Mouse (Mus musculus): ENCODE measurements around the gene Dgkh. TPM values are rescaled to one million over a fixed set of nuclear protein-coding genes. Genes with fewer than 3 reads are reported as not detected.
"Not testable (repeated sequence)": the region's sequence is repeated elsewhere in the genome, so short reads cannot be mapped to it uniquely, and the experiment has no call there.

Dgkh gene
- polyA plus RNA-seq, 1 experiment from 2014 or later: 0.94 TPM

DNA sequence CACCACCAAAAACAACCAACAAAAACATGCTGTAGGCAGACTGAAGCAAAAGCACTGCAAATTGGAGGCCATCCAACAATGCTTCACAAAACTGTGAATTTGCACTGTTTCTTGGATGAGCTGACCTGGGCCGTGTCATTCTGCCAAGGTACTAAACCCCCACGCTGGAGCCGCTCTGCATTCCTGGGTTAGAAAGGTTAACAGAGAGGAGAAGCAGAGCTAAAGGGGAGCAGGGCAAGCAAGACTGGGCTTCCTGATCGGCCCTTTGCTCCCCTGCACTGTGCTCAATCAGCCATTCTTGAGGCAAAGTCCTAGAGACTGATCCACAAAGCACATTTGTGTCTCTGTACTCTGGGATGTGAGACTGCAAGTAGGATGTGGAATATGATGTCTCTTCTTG, 170.5 kb downstream of the Dgkh start:
- no peak for ATAC-seq
- Histone ChIP-seq H3K4me3 (ENCODE audit: low read depth, low read length) (no peak overlapping the region), H3K9ac (ENCODE audit: low read depth, low read length) (no peak overlapping the region), H3K9me3 (ENCODE audit: control insufficient read depth) (no peaks in the 10 kb centered on the region), H3K36me3 (ENCODE audit: control insufficient read depth, insufficient read depth) (no peaks in the 10 kb centered on the region), H3K4me1 (replicated peaks; ENCODE audit: control insufficient read depth, insufficient read depth, low read length) (no peaks in the 10 kb centered on the region), H3K27me3 (replicated peaks; ENCODE audit: control insufficient read depth, insufficient read depth, low read length) (no peaks in the 10 kb centered on the region), H3K27ac (ENCODE audit: low read depth, low read length) (no peak overlapping the region), H3K4me2 (replicated peaks; ENCODE audit: low read depth) (no peak overlapping the region)
- TF ChIP-seq CTCF (IDR thresholded peaks at IDR 0.05; ENCODE audit: low read depth): no peak
- 73% methylated on average over 4 of the region's 4 CpGs for WGBS

DNA sequence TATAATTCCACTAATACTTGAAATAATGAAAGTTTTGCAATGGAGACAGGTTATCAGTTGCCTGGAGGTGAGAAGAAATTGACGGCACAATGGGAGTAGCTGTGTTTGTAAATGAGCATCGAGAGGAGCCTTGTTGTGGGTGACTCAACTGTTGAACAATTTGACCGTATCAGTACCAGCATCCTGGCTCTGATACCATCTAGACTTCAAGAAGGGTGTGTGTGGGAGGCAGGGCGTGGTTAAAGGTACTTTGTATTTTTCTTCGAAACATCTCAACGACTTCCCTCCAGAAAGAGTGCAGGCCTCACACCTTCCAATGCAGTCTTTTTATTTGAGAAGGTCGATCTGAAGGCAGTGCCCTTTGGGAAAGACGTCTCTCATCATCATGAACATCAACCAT, 173.5 kb downstream of the Dgkh start:
- no peak overlapping the region for H3K9ac ChIP-seq (ENCODE audit: low read depth, low read length)
- no peaks in the 10 kb centered on the region for H3K36me3 ChIP-seq (ENCODE audit: control insufficient read depth, insufficient read depth)
- TF ChIP-seq CTCF (IDR thresholded peaks at IDR 0.05; ENCODE audit: low read depth): no peak
- WGBS: 78% methylated on average over 8 of the region's 8 CpGs
- no peaks in the 10 kb centered on the region for H3K4me1 ChIP-seq (replicated peaks; ENCODE audit: control insufficient read depth, insufficient read depth, low read length)
- no peak overlapping the region for H3K4me3 ChIP-seq (ENCODE audit: low read depth, low read length)
- no peak overlapping the region for H3K27ac ChIP-seq (ENCODE audit: low read depth, low read length)
- H3K27me3 ChIP-seq (replicated peaks; ENCODE audit: control insufficient read depth, insufficient read depth, low read length): no peaks in the 10 kb centered on the region
- no peak overlapping the region for H3K4me2 ChIP-seq (replicated peaks; ENCODE audit: low read depth)
- H3K9me3 ChIP-seq (ENCODE audit: control insufficient read depth): no peaks in the 10 kb centered on the region
- ATAC-seq: no peak

GRCm38 (mm10) chr14:78554830-78555229, 177.7 kb downstream of the Dgkh start:
- not testable (repeated sequence) for H3K27ac ChIP-seq (ENCODE audit: low read depth, low read length); H3K4me2 ChIP-seq (replicated peaks; ENCODE audit: low read depth); H3K27me3 ChIP-seq (replicated peaks; ENCODE audit: control insufficient read depth, insufficient read depth, low read length); H3K36me3 ChIP-seq (ENCODE audit: control insufficient read depth, insufficient read depth); H3K9ac ChIP-seq (ENCODE audit: low read depth, low read length); H3K9me3 ChIP-seq (ENCODE audit: control insufficient read depth); H3K4me1 ChIP-seq (replicated peaks; ENCODE audit: control insufficient read depth, insufficient read depth, low read length); H3K4me3 ChIP-seq (ENCODE audit: low read depth, low read length); ATAC-seq
- 90% methylated on average over 3 of the region's 3 CpGs for WGBS

- Histone ChIP-seq H3K27ac (ENCODE audit: low read depth, low read length) (no peak overlapping the region), H3K9ac (ENCODE audit: low read depth, low read length) (no peak overlapping the region), H3K4me1 (replicated peaks; ENCODE audit: control insufficient read depth, insufficient read depth, low read length) (no peaks in the 10 kb centered on the region), H3K27me3 (replicated peaks; ENCODE audit: control insufficient read depth, insufficient read depth, low read length) (no peaks in the 10 kb centered on the region), H3K9me3 (ENCODE audit: control insufficient read depth) (no peaks in the 10 kb centered on the region), H3K36me3 (ENCODE audit: control insufficient read depth, insufficient read depth) (no peaks in the 10 kb centered on the region), H3K4me3 (ENCODE audit: low read depth, low read length) (no peak overlapping the region), H3K4me2 (replicated peaks; ENCODE audit: low read depth) (no peak overlapping the region)
- TF ChIP-seq CTCF (IDR thresholded peaks at IDR 0.05; ENCODE audit: low read depth): peak; percentile 34
- WGBS: 91% methylated on average over 6 of the region's 6 CpGs
- ATAC-seq: no peak
Observed at GRCm38 (mm10) chr14:78553661-78554060, 178.9 kb downstream of the Dgkh start.

DNA sequence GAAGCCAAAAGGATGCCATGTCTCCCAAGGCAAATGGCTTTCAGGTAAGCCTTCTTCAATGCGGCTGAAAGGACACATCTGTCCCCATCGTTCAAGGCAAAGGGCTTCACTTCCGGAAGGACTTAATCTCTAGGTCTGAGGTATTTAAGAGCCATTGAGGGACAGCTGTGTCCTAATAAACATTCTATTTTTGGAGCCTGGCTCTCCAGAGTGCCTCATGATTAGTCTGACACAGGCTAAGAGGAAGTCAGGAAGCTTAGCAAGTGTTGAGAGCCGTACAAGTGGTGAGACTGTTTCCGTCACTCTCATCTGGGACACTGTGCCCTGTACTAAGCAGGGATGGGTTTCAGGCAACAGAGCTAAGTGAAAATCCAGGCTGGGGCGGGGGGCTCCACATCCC, 183.8 kb downstream of the Dgkh start:
- Histone ChIP-seq H3K27ac (ENCODE audit: low read depth, low read length) (no peak overlapping the region), H3K9me3 (ENCODE audit: control insufficient read depth) (no peaks in the 10 kb centered on the region), H3K36me3 (ENCODE audit: control insufficient read depth, insufficient read depth) (no peaks in the 10 kb centered on the region), H3K27me3 (replicated peaks; ENCODE audit: control insufficient read depth, insufficient read depth, low read length) (no peaks in the 10 kb centered on the region), H3K4me3 (ENCODE audit: low read depth, low read length) (no peak overlapping the region), H3K9ac (ENCODE audit: low read depth, low read length) (no peak overlapping the region), H3K4me1 (replicated peaks; ENCODE audit: control insufficient read depth, insufficient read depth, low read length) (no peaks in the 10 kb centered on the region), H3K4me2 (replicated peaks; ENCODE audit: low read depth) (no peak overlapping the region)
- no peak for ATAC-seq
- WGBS: 57% methylated on average over 6 of the region's 6 CpGs
- TF ChIP-seq CTCF (IDR thresholded peaks at IDR 0.05; ENCODE audit: low read depth): no peak

DNA sequence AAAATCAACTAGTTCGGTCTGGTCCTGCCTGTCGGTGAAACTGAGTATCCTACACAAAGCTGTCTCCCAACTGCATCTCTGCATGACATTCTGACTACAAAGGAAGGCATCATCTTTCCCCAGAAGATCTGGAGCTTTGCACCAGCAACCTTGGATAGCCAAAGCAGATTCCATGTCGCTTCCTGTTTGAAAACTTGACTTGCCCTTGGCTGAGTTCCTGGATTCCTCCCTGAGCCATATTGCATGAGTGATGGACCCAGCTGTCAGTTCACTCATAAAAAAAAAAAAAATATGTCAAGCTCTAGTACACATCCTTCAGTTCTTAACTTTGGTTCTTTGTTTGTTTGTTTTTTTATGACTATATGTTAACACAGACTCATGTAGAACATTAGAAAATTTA, 191.3 kb downstream of the Dgkh start:
- Histone ChIP-seq H3K9me3 (ENCODE audit: control insufficient read depth) (no peaks in the 10 kb centered on the region), H3K9ac (ENCODE audit: low read depth, low read length) (no peak overlapping the region), H3K4me3 (ENCODE audit: low read depth, low read length) (no peak overlapping the region), H3K27ac (ENCODE audit: low read depth, low read length) (no peak overlapping the region), H3K36me3 (ENCODE audit: control insufficient read depth, insufficient read depth) (no peaks in the 10 kb centered on the region), H3K4me1 (replicated peaks; ENCODE audit: control insufficient read depth, insufficient read depth, low read length) (0 out of 2 replicates have a peak, but pooled peaks cover 3% of the 10 kb centered on the region), H3K4me2 (replicated peaks; ENCODE audit: low read depth) (no peak overlapping the region), H3K27me3 (replicated peaks; ENCODE audit: control insufficient read depth, insufficient read depth, low read length) (no peaks in the 10 kb centered on the region)
- no peak for TF ChIP-seq CTCF (IDR thresholded peaks at IDR 0.05; ENCODE audit: low read depth)
- no peak for ATAC-seq
- WGBS: 72% methylated on average over 3 of the region's 3 CpGs

DNA sequence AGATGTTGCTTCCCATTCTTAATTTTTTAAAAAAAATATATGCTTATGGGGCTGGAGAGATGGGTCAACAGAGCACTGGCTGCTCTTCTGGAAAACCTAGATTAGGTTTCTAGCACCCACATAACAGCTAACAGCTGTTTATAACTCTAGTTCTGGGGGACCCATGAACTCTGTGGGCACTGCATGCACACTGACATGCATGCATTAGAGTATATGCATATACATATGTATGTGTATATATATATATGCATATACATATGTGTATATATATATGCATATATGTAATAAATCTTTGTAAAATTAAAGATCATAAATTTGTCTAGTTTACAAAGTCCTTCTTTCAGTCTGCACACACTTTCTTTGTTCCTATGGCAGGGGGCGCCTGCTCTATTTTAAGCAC, 192.8 kb downstream of the Dgkh start:
- Histone ChIP-seq H3K9ac (ENCODE audit: low read depth, low read length) (no peak overlapping the region), H3K27ac (ENCODE audit: low read depth, low read length) (no peak overlapping the region), H3K4me1 (replicated peaks; ENCODE audit: control insufficient read depth, insufficient read depth, low read length) (0 out of 2 replicates have a peak, but pooled peaks cover 3% of the 10 kb centered on the region), H3K4me3 (ENCODE audit: low read depth, low read length) (no peak overlapping the region), H3K4me2 (replicated peaks; ENCODE audit: low read depth) (no peak overlapping the region), H3K9me3 (ENCODE audit: control insufficient read depth) (no peaks in the 10 kb centered on the region), H3K36me3 (ENCODE audit: control insufficient read depth, insufficient read depth) (no peaks in the 10 kb centered on the region), H3K27me3 (replicated peaks; ENCODE audit: control insufficient read depth, insufficient read depth, low read length) (no peaks in the 10 kb centered on the region)
- no peak for TF ChIP-seq CTCF (IDR thresholded peaks at IDR 0.05; ENCODE audit: low read depth)
- WGBS: 100% methylated on average over 1 of the region's 1 CpGs
- no peak for ATAC-seq
